Mouse (Mus musculus) erythroblast, embryonic 14.5 days (primary cell): ENCODE measurements around the gene Ice1.

Source experiments
- GATA1 ChIP-seq: IDR thresholded peaks from 2 replicates; pipeline ENCODE4 v1.6.1; 2012; ENCODE audit warnings: low read length, inconsistent platforms, mixed read lengths
- TAL1 ChIP-seq: IDR thresholded peaks from 3 replicates; pipeline ENCODE4 v1.6.1; 2012; ENCODE audit warnings: low read length, inconsistent platforms, mixed read lengths

DNA sequence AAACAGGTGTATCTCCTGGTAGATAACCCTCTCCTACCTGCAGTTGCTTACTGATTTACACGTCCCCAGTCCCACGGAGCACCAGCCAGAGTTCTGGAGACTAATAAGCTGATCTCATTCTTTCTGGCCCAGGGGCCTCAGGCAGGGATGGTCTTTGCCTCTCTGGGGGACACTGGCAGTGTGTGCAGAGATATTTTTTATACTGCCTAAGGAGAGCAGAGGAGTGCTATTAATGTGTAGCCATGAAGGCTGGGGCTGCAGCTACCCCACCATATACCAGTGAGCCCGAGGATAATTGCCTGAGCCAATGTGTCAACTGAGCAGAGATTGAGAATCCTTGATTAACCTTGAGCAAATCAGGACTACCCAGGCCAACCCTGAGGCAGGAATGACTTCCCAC, 90.0 kb downstream of the Ice1 start:
- TF ChIP-seq GATA1 (no peak), TAL1 (no peak)
